Mouse (Mus musculus): Measurements from ENCODE around the gene Gimap3.

Gimap3 gene

GRCm38 (mm10) chr6:48742422-48743351 is 28.0 kb downstream of the Gimap3 start:
- DNase-seq (ENCODE audit: low read depth, low spot score), result no peak

GRCm38 (mm10) chr6:48741711-48742206 is 28.9 kb downstream of the Gimap3 start:
- no peak for DNase-seq (ENCODE audit: low read depth, low spot score)

- DNase-seq (ENCODE audit: low read depth, low spot score), result no peak
These were observed 29.4 kb downstream of the Gimap3 start for GRCm38 (mm10) chr6:48741273-48741672.

- DNase-seq (ENCODE audit: low read depth, low spot score), result no peak
These were observed 30.0 kb downstream of the Gimap3 start for GRCm38 (mm10) chr6:48740501-48741169.

GRCm38 (mm10) chr6:48739780-48740055 is 30.9 kb downstream of the Gimap3 start:
- DNase-seq (ENCODE audit: low read depth, low spot score), result no peak

- no peak for DNase-seq (ENCODE audit: low read depth, low spot score)
These were observed 31.5 kb downstream of the Gimap3 start, which contains the start of gene Gimap1 for GRCm38 (mm10) chr6:48738961-48739779. Gene Gimap1 (plus strand): TSS chr6:48739054.

GRCm38 (mm10) chr6:48737688-48738087 is 33.0 kb downstream of the Gimap3 start:
- no peak for DNase-seq (ENCODE audit: low read depth, low spot score)

GRCm38 (mm10) chr6:48737053-48737452 is 33.6 kb downstream of the Gimap3 start:
- DNase-seq (ENCODE audit: low read depth, low spot score), result no peak

GRCm38 (mm10) chr6:48733660-48734059 is 37.0 kb downstream of the Gimap3 start:
- DNase-seq (ENCODE audit: low read depth, low spot score), result no peak

- DNase-seq (ENCODE audit: low read depth, low spot score), result no peak
These were observed 37.8 kb downstream of the Gimap3 start for GRCm38 (mm10) chr6:48732864-48733304.

- no peak for DNase-seq (ENCODE audit: low read depth, low spot score)
These were observed 42.9 kb downstream of the Gimap3 start for GRCm38 (mm10) chr6:48727761-48728160.

GRCm38 (mm10) chr6:48725476-48725875 is 45.2 kb downstream of the Gimap3 start:
- DNase-seq (ENCODE audit: low read depth, low spot score), result no peak

GRCm38 (mm10) chr6:48723468-48723867 is 47.2 kb downstream of the Gimap3 start:
- no peak for DNase-seq (ENCODE audit: low read depth, low spot score)

- DNase-seq (ENCODE audit: low read depth, low spot score), result no peak
These were observed 50.3 kb downstream of the Gimap3 start for GRCm38 (mm10) chr6:48720326-48720725.

GRCm38 (mm10) chr6:48718455-48718854 is 52.2 kb downstream of the Gimap3 start, which contains the start of the genes Gm28053 and Gimap7:
Gene Gm28053 (plus strand): TSS chr6:48718607.
Gene Gimap7 (plus strand): TSS chr6:48718621.
- DNase-seq (ENCODE audit: low read depth, low spot score), result no peak
